Mouse (Mus musculus) lung, adult 2 months (tissue): ENCODE data around the gene Tlr9. TPM values are rescaled to one million over a fixed set of nuclear protein-coding genes. Genes with fewer than 3 reads are reported as not detected.

ENCODE experiments used
- DNase-seq: peaks from one replicate; pipeline ENCODE4 v3.0.0; 2022
- H3K4me1 ChIP-seq: fragments of 200-500 bp; 2 replicates; pipeline ENCODE4 v1.6.1; 2011; ENCODE audit warnings: low read length; ENCODE audit not compliant: control insufficient read depth, insufficient read depth
- H3K4me3 ChIP-seq: fragments of 200-500 bp; replicated peaks from 2 replicates; pipeline ENCODE3; 2011; ENCODE audit warnings: low read depth, mild to moderate bottlenecking, control low read depth, low read length; ENCODE audit errors: extremely low read depth
- CTCF ChIP-seq: fragments of 200-500 bp; IDR thresholded peaks from 2 replicates; pipeline ENCODE4 v1.5.1; 2011; ENCODE audit warnings: mild to moderate bottlenecking, low read length, control low read depth; ENCODE audit not compliant: insufficient read depth
- POLR2A ChIP-seq: fragments of 200-500 bp; IDR thresholded peaks from 2 replicates; pipeline ENCODE4 v1.6.1; 2011; ENCODE audit warnings: low read depth, mild to moderate bottlenecking, control low read depth, low read length, borderline replicate concordance; ENCODE audit errors: extremely low read depth
- WGBS: fragments of 180-500 bp; shearing (Covaris S2); methylation state at CpG from one replicate; pipeline ENCODE4 v1.1.7; 2018; 5-methylcytosine and 5-hydroxymethylcytosine counted together
- polyA plus RNA-seq: library from polyadenylated mRNA; depleted of rRNA; stranded (reverse); fragments of >200 nt; gene quantifications from 2 replicates; pipeline ENCODE4 v1.2.3, GENCODE M21; 2012

The Tlr9 gene
- polyA plus RNA-seq, 1 experiment: 6.4 TPM

- no peak for DNase-seq
- H3K4me3 ChIP-seq: no peak overlapping the region
- H3K4me1 ChIP-seq: peaks cover 12% of the 10 kb centered on the region
- WGBS: 75% methylated on average over 12 of the region's 12 CpGs
- TF ChIP-seq POLR2A (no peak), CTCF (no peak)
Observed at GRCm38 (mm10) chr9:106212594-106212981, 9.8 kb upstream of the Tlr9 start.

- 81% methylated on average over 6 of the region's 6 CpGs for WGBS
- DNase-seq: no peak
- Histone ChIP-seq H3K4me3 (no peak overlapping the region), H3K4me1 (peaks cover 9% of the 10 kb centered on the region)
- TF ChIP-seq POLR2A (no peak), CTCF (no peak)
Observed at GRCm38 (mm10) chr9:106215341-106216125, 6.9 kb upstream of the Tlr9 start.

DNA sequence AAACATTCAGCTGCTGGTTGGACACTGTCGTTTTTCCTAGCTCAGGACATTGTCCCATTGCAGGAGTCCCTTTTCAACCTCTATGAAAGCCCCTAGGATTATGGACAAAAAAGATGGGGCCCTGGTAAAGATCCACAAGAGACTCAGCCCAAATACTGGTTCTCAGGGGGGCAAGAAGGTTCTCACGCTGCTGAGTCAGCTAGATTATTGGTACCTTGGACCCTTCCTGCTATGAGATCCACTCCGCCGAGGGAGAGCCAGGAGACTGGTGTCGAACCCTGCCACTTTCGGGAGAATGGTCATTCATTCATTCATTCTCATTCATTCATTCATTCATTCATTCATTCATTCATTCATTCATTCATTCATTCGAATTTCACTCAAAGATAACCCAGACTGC lies 5.4 kb upstream of the Tlr9 start:
- TF ChIP-seq CTCF (no peak), POLR2A (no peak)
- 86% methylated on average over 7 of the region's 7 CpGs for WGBS
- DNase-seq: no peak
- Histone ChIP-seq H3K4me1 (0 out of 2 replicates have a peak, but pooled peaks cover 2% of the 10 kb centered on the region), H3K4me3 (no peak overlapping the region)

GRCm38 (mm10) chr9:106220894-106221523 lies 1.4 kb upstream of the Tlr9 start:
- Histone ChIP-seq H3K4me3 (no peak overlapping the region), H3K4me1 (peaks cover 5% of the 10 kb centered on the region; the same call in 1 of the 2 replicates)
- no peak for DNase-seq
- WGBS: 66% methylated on average over 8 of the region's 8 CpGs
- TF ChIP-seq CTCF (no peak), POLR2A (no peak)

- 93% methylated on average over 4 of the region's 4 CpGs for WGBS
- no peak for DNase-seq
- H3K4me3 ChIP-seq: peak overlapping the region; percentile 5
- TF ChIP-seq CTCF: no peak
- no peak for TF ChIP-seq POLR2A
- H3K4me1 ChIP-seq: peaks cover 15% of the 10 kb centered on the region
Observed at GRCm38 (mm10) chr9:106222994-106223393, 596 bp downstream of the Tlr9 start.

GRCm38 (mm10) chr9:106225469-106226150 lies 3.2 kb downstream of the Tlr9 start:
- peaks cover 23% of the 10 kb centered on the region for H3K4me1 ChIP-seq
- H3K4me3 ChIP-seq: peak overlapping the region; percentile 35
- no peak for DNase-seq
- TF ChIP-seq POLR2A: no peak
- TF ChIP-seq CTCF: no peak
- 63% methylated on average over 24 of the region's 24 CpGs for WGBS

GRCm38 (mm10) chr9:106226151-106226682 lies 3.8 kb downstream of the Tlr9 start:
- no peak for DNase-seq
- TF ChIP-seq CTCF (no peak), POLR2A (peak; percentile 16; the same call in 1 of the 2 replicates)
- 8% methylated on average over 34 of the region's 34 CpGs for WGBS
- H3K4me3 ChIP-seq: peak overlapping the region; percentile 53
- peaks cover 23% of the 10 kb centered on the region for H3K4me1 ChIP-seq

- DNase-seq: no peak
- H3K4me1 ChIP-seq: peaks cover 30% of the 10 kb centered on the region
- no peak for TF ChIP-seq CTCF
- TF ChIP-seq POLR2A: no peak
- WGBS: 35% methylated on average over 8 of the region's 8 CpGs
- H3K4me3 ChIP-seq: no peak overlapping the region
Observed at GRCm38 (mm10) chr9:106227790-106228429, 5.5 kb downstream of the Tlr9 start.

- Histone ChIP-seq H3K4me1 (peaks cover 30% of the 10 kb centered on the region), H3K4me3 (no peak overlapping the region)
- DNase-seq: no peak
- 62% methylated on average over 9 of the region's 9 CpGs for WGBS
- no peak for TF ChIP-seq CTCF
- 0 out of 2 replicates have a peak, but pooled peaks have one; percentile 16 for TF ChIP-seq POLR2A
Observed at GRCm38 (mm10) chr9:106230051-106230733, 7.8 kb downstream of the Tlr9 start.

DNA sequence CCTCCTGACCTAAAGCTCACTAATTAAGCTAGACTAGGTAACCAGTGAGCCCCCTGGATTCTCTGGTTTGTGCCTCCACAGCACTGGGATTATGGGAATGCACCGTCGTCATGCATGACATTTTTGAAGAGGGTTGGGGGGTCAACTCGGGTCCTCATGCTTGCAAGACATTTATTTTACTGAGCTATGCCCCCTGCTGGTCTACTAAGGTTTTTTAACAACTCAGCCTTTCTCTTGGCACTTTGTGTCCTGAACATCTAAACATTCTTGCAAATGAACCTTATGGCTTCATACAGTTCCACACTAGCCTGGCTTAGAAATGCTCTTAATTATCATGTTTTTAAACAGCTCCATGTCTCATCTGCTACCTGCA lies 8.3 kb downstream of the Tlr9 start:
- TF ChIP-seq CTCF: 0 out of 2 replicates have a peak, but pooled peaks have one; percentile 12
- no peak for TF ChIP-seq POLR2A
- WGBS: 31% methylated on average over 3 of the region's 3 CpGs
- Histone ChIP-seq H3K4me3 (no peak overlapping the region), H3K4me1 (peaks cover 27% of the 10 kb centered on the region)
- no peak for DNase-seq
